Mouse (Mus musculus) heart, adult 2 months (tissue): ENCODE measurements at regions not wholly inside any gene's neighbourhood (a gene's known extent, or its start where the extent isn't known, plus 50 kb on each side); places are given as distances from the start of the nearest gene placed in this dataset.

Experiments
- DNase-seq, 2 experiments: peaks; one replicate each; pipeline ENCODE4 v3.0.0; 2021
- H3K27ac ChIP-seq: fragments of 200-600 bp; 2 replicates; pipeline ENCODE4 v1.8.1; 2022
- H3K27me3 ChIP-seq: fragments of 200-500 bp; 2 replicates; pipeline ENCODE4 v1.6.1; 2012; ENCODE audit warnings: mild to moderate bottlenecking, low read length, inconsistent platforms, mixed read lengths; ENCODE audit not compliant: control insufficient read depth, insufficient read depth
- H3K36me3 ChIP-seq: fragments of 200-500 bp; 2 replicates; pipeline ENCODE4 v1.6.1; 2012; ENCODE audit warnings: low read length, inconsistent platforms; ENCODE audit not compliant: control insufficient read depth, insufficient read depth
- H3K4me1 ChIP-seq: fragments of 200-500 bp; 2 replicates; pipeline ENCODE4 v1.6.1; 2011; ENCODE audit warnings: low read length; ENCODE audit not compliant: control insufficient read depth, insufficient read depth
- H3K4me3 ChIP-seq: fragments of 200-600 bp; 2 replicates; pipeline ENCODE4 v1.8.1; 2022
- H3K79me2 ChIP-seq: fragments of 200-500 bp; replicated peaks from 2 replicates; pipeline ENCODE4 v1.6.1; 2012; ENCODE audit warnings: mild to moderate bottlenecking, inconsistent platforms, low read length, moderate library complexity, mixed read lengths; ENCODE audit not compliant: control insufficient read depth, insufficient read depth
- H3K9ac ChIP-seq: fragments of 200-500 bp; 2 replicates; pipeline ENCODE4 v1.6.1; 2012; ENCODE audit warnings: low read depth, mild to moderate bottlenecking, control low read depth, inconsistent platforms, low read length, mixed read lengths
- CTCF ChIP-seq: fragments of 200-600 bp; IDR thresholded peaks from 2 replicates; pipeline ENCODE4 v1.8.1; 2022; ENCODE audit warnings: antibody characterized with exemption, mild to moderate bottlenecking, moderate library complexity
- EP300 ChIP-seq: fragments of 200-500 bp; IDR thresholded peaks from 2 replicates; pipeline ENCODE4 v1.6.1; 2011; ENCODE audit warnings: low read depth, low read length, control low read depth; ENCODE audit not compliant: insufficient read depth
- POLR2A ChIP-seq: fragments of 200-500 bp; IDR thresholded peaks from 2 replicates; pipeline ENCODE4 v1.6.1; 2011; ENCODE audit warnings: mild to moderate bottlenecking, low read depth, low read length, control low read depth; ENCODE audit not compliant: insufficient read depth
- WGBS: fragments of 180-500 bp; shearing (Covaris S2); methylation state at CpG from one replicate; pipeline ENCODE4 v1.1.7; 2018; 5-methylcytosine and 5-hydroxymethylcytosine counted together
- intact Hi-C: fragments of 180-260 bp; cut with DNase I; formaldehyde crosslinking; loops from one replicate; pipeline ENCODE4 v1.15.1; 2025

DNA sequence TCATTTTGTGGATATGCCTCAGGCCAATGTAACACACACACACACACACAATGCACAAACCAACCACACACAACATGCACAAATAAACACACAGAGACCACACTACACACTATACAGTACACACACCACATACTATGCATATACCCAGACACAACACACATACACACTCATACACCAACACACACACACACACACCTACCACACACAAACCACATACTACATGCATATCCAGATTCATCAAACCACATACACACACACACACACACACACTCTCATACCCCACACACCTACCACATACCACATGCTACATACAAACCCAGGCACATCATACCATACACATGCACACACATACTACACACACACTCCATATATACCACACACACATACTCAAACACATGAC, 237.0 kb upstream of the Lyplal1 start:
- Histone ChIP-seq H3K9ac (no peak overlapping the region), H3K27me3 (peaks cover 3% of the 10 kb centered on the region; the same call in 1 of the 2 replicates), H3K27ac (no peak overlapping the region), H3K4me3 (no peak overlapping the region), H3K4me1 (no peaks in the 10 kb centered on the region), H3K36me3 (no peaks in the 10 kb centered on the region), H3K79me2 (no peaks in the 10 kb centered on the region)
- TF ChIP-seq EP300, result no peak
- no peak for TF ChIP-seq CTCF
- TF ChIP-seq POLR2A, result no peak
- intact Hi-C loops, result no loop called here
- no peak for DNase-seq

DNA sequence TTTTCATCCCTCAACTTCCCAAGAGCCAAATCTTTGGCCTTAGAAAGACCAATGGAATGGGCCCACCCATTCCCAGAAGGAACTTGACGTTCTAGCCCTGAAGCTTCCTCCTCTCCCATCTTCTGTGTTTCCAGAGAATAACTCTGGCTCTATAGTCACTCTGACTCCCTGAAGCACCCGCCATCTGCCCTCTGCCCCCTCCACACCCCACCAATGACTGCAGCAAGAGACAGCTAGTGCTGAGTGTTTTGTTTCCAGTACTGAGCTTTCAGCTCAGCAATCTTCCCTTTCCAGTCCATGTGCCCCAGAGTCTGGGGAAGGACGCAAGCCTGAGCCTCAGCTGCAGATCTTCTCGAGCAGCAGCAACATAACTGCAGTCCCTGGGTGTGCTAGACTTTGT, 233.3 kb upstream of the Lyplal1 start:
- TF ChIP-seq EP300 (no peak), CTCF (no peak), POLR2A (no peak)
- intact Hi-C loops, result no loop called here
- Histone ChIP-seq H3K9ac (no peak overlapping the region), H3K4me1 (peaks cover 2% of the 10 kb centered on the region; the same call in 1 of the 2 replicates), H3K79me2 (no peaks in the 10 kb centered on the region), H3K4me3 (no peak overlapping the region), H3K27me3 (peaks cover 3% of the 10 kb centered on the region; the same call in 1 of the 2 replicates), H3K27ac (no peak overlapping the region), H3K36me3 (no peaks in the 10 kb centered on the region)
- DNase-seq, result no peak
- WGBS, result 93% methylated on average over 4 of the region's 4 CpGs

DNA sequence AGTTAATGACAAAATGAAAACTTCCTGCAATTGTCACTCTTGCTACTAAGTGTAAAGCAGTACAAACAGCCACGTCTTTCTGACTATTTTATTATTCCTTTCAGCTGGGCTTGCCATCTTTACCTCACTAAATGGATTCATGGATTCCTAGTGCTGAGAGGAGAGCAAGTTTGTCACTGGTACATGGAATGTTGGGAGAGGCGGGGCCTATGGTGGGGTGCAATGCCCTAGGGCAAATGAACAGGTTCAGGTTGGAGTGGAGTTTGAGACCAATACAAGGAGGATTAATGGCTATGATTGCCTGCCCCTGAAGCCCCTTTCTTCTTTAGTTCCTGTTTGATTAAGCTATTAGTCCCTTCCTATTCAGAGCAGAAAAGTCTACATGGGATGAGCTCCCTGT, 232.9 kb upstream of the Lyplal1 start:
- no peak overlapping the region for H3K4me3 ChIP-seq
- no peak overlapping the region for H3K27ac ChIP-seq
- H3K9ac ChIP-seq, result no peak overlapping the region
- TF ChIP-seq POLR2A (no peak), EP300 (no peak), CTCF (no peak)
- H3K79me2 ChIP-seq, result no peaks in the 10 kb centered on the region
- intact Hi-C loops, result no loop called here
- no peak for DNase-seq
- WGBS, result 86% methylated on average over 2 of the region's 2 CpGs
- peaks cover 3% of the 10 kb centered on the region; the same call in 1 of the 2 replicates for H3K27me3 ChIP-seq
- no peaks in the 10 kb centered on the region for H3K36me3 ChIP-seq
- H3K4me1 ChIP-seq, result peaks cover 2% of the 10 kb centered on the region; the same call in 1 of the 2 replicates

DNA sequence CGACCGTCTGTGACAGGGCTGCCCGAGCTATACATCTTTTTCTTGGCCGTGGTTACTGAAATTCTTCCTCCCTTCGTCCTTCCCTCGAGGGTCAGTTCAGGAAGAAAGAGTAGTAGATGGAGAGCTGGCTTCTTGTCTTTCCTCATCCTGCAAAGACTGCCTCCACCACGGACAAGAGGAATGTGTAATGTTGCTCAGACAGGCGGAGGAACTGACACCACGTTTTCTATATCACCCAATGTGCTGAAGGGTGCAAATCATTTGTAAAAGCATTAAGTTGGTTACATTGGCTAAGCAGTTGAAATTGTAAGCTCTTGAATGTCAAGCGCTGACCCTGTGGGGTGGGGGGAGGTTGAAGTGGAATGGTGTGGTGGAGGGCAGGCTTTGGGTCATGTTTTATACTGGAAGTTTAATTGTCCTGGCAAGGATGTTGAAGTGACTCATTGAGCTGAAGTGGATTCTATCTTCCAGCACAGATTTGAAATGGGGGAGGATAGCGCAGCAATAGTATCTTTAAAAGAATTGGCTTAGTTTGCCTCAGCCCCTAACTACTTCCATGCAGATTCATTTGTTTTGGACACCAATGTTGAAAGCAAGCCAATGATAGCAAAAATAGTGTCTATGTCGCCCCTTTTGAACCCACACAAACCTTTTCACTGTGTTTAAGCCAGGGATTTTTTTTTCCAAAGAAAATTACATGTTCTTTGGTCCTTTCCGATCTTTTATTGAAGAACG, 230.5 kb upstream of the Lyplal1 start:
- intact Hi-C loops, result no loop called here
- TF ChIP-seq POLR2A (no peak), EP300 (no peak), CTCF (no peak)
- H3K36me3 ChIP-seq, result no peaks in the 10 kb centered on the region
- no peaks in the 10 kb centered on the region for H3K79me2 ChIP-seq
- H3K27me3 ChIP-seq, result no peaks in the 10 kb centered on the region
- H3K4me1 ChIP-seq, result peaks cover 2% of the 10 kb centered on the region; the same call in 1 of the 2 replicates
- no peak overlapping the region for H3K9ac ChIP-seq
- 41% methylated on average over 14 of the region's 14 CpGs for WGBS
- peak in 1 of 2 experiments; percentile 7 for DNase-seq
- no peak overlapping the region for H3K4me3 ChIP-seq
- H3K27ac ChIP-seq, result no peak overlapping the region

DNA sequence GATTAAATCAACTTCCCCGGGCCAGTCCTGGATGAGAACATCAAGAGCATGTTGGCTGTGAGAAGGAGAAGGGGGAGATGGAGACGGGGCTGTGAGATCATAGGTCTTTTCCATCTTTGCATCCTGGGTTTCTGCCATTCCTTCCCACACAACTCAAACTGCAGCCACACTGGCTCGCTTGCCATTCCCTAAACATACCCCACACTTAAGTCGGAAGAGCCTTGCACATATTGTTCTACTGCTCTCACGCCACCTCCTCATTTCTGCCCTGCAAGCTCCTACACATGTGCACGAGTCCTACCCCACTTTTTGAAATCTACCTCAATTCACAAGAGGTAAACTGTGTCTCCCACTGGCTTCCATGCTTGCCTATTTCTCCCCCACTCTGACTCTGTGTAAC, 228.3 kb upstream of the Lyplal1 start:
- TF ChIP-seq EP300 (no peak), CTCF (no peak), POLR2A (no peak)

DNA sequence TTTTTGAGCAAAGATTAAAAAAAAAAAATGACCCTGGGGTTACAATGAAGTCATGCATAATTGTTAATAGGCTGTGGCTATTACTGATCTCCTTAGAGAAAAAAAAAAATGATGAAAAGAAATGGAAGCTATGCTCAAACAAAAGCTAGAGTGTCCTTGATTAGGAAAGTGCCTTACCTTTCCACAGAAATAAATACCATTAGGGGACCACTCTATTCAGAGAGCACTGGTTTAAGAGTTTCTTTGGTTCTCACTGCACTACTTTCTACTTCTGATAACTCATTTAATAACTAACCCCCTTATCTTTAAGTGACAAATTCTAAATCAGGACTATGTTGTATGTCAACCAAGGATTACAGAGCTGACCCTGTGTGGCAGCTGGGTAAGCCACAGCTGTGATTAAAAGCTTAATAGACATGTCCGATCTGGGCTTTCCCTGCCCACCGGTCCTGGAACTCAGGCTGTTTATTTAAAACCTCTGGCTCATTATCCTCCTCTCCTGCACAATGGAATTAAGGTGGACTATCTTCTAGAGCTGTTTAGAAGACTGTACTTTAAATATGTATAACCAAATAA, 225.9 kb upstream of the Lyplal1 start:
- Histone ChIP-seq H3K4me1 (peaks cover 2% of the 10 kb centered on the region; the same call in 1 of the 2 replicates), H3K9ac (no peak overlapping the region), H3K4me3 (no peak overlapping the region), H3K79me2 (no peaks in the 10 kb centered on the region), H3K27me3 (no peaks in the 10 kb centered on the region), H3K36me3 (no peaks in the 10 kb centered on the region), H3K27ac (no peak overlapping the region)
- no peak for TF ChIP-seq POLR2A
- TF ChIP-seq CTCF, result no peak
- no peak for TF ChIP-seq EP300
- intact Hi-C loops, result no loop called here
- DNase-seq, result no peak
- WGBS, result 43% methylated on average over 2 of the region's 2 CpGs

More for the DNA sequence above, 228.3 kb upstream of the Lyplal1 start:
- Histone ChIP-seq H3K4me1 (peaks cover 2% of the 10 kb centered on the region; the same call in 1 of the 2 replicates), H3K9ac (no peak overlapping the region), H3K27ac (no peak overlapping the region), H3K4me3 (no peak overlapping the region), H3K79me2 (no peaks in the 10 kb centered on the region), H3K36me3 (no peaks in the 10 kb centered on the region), H3K27me3 (no peaks in the 10 kb centered on the region)
- 83% methylated on average over 6 of the region's 6 CpGs for WGBS
- DNase-seq, result no peak
- intact Hi-C loops, result no loop called here
